Mouse (Mus musculus): ENCODE results near the gene Slfnl1. TPM values are rescaled to one million over a fixed set of nuclear protein-coding genes. Genes with fewer than 3 reads are reported as not detected.

The Slfnl1 gene
- polyA plus RNA-seq (2015; fragmentation: Nextera tagmentation; extraction: Ambion mirVana), result not detected in 2 replicates

- H3K36me3 ChIP-seq, result peaks cover 30% of the 10 kb centered on the region
- H3K9ac ChIP-seq, result no peak within 1 kb of the TSS
- no peaks in the 10 kb centered on the region for H3K27me3 ChIP-seq
- H3K4me1 ChIP-seq (replicated peaks), result no peaks in the 10 kb centered on the region
- H3K9me3 ChIP-seq (replicated peaks), result no peaks in the 10 kb centered on the region
- no peak for DNase-seq
- WGBS (ENCODE audit: insufficient replicate concordance), result 80% methylated on average over 6 of the region's 6 CpGs
- no peak within 1 kb of the TSS for H3K4me2 ChIP-seq
- H3K4me3 ChIP-seq (replicated peaks), result no peak within 1 kb of the TSS
- no peak within 1 kb of the TSS for H3K27ac ChIP-seq
- no peak for ATAC-seq (ENCODE audit: low read depth)
Measured at GRCm38 (mm10) chr4:120531986-120532385, at the start of gene Slfnl1. Slfnl1 (plus strand) TSS chr4:120532231.

- Histone ChIP-seq H3K36me3 (peaks cover 9% of the 10 kb centered on the region), H3K27ac (no peak overlapping the region), H3K4me2 (no peak overlapping the region), H3K27me3 (no peaks in the 10 kb centered on the region), H3K4me3 (replicated peaks) (no peak overlapping the region), H3K4me1 (replicated peaks) (no peaks in the 10 kb centered on the region), H3K9ac (no peak overlapping the region), H3K9me3 (replicated peaks) (no peaks in the 10 kb centered on the region)
- 44% methylated on average over 1 of the region's 1 CpGs for WGBS (ENCODE audit: insufficient replicate concordance)
- ATAC-seq (ENCODE audit: low read depth), result no peak
- no peak for DNase-seq
Measured at GRCm38 (mm10) chr4:120487707-120488106, 44.3 kb upstream of the Slfnl1 start.

- 74% methylated on average over 1 of the region's 1 CpGs for WGBS (ENCODE audit: insufficient replicate concordance)
- DNase-seq (no peak), ATAC-seq (ENCODE audit: low read depth) (no peak)
- H3K27ac ChIP-seq, result no peak overlapping the region
- H3K4me1 ChIP-seq (replicated peaks), result no peaks in the 10 kb centered on the region
- H3K36me3 ChIP-seq, result peaks cover 41% of the 10 kb centered on the region
- no peaks in the 10 kb centered on the region for H3K9me3 ChIP-seq (replicated peaks)
- H3K27me3 ChIP-seq, result no peaks in the 10 kb centered on the region
- H3K4me2 ChIP-seq, result no peak overlapping the region
- no peak overlapping the region for H3K9ac ChIP-seq
- no peak overlapping the region for H3K4me3 ChIP-seq (replicated peaks)
Measured at GRCm38 (mm10) chr4:120506955-120507354, 25.1 kb upstream of the Slfnl1 start.

- H3K4me1 ChIP-seq (replicated peaks), result no peaks in the 10 kb centered on the region
- H3K27me3 ChIP-seq, result no peaks in the 10 kb centered on the region
- 78% methylated on average over 4 of the region's 4 CpGs for WGBS (ENCODE audit: insufficient replicate concordance)
- no peak overlapping the region for H3K27ac ChIP-seq
- ATAC-seq (ENCODE audit: low read depth), result no peak
- peaks cover 54% of the 10 kb centered on the region for H3K36me3 ChIP-seq
- no peak for DNase-seq
- H3K4me2 ChIP-seq, result no peak overlapping the region
- no peak overlapping the region for H3K4me3 ChIP-seq (replicated peaks)
- no peaks in the 10 kb centered on the region for H3K9me3 ChIP-seq (replicated peaks)
- no peak overlapping the region for H3K9ac ChIP-seq
Measured at GRCm38 (mm10) chr4:120511203-120511602, 20.8 kb upstream of the Slfnl1 start.

- DNase-seq (no peak), ATAC-seq (ENCODE audit: low read depth) (no peak)
- no peak overlapping the region for H3K9ac ChIP-seq
- no peak overlapping the region for H3K4me2 ChIP-seq
- no peak overlapping the region for H3K27ac ChIP-seq
- H3K36me3 ChIP-seq, result peaks cover 58% of the 10 kb centered on the region
- H3K4me3 ChIP-seq (replicated peaks), result no peak overlapping the region
- 87% methylated on average over 2 of the region's 2 CpGs for WGBS (ENCODE audit: insufficient replicate concordance)
- H3K4me1 ChIP-seq (replicated peaks), result no peaks in the 10 kb centered on the region
- H3K27me3 ChIP-seq, result no peaks in the 10 kb centered on the region
- H3K9me3 ChIP-seq (replicated peaks), result no peaks in the 10 kb centered on the region
Measured at GRCm38 (mm10) chr4:120514366-120514765, 17.7 kb upstream of the Slfnl1 start.

- Histone ChIP-seq H3K36me3 (peaks cover 46% of the 10 kb centered on the region), H3K4me2 (no peak overlapping the region), H3K27me3 (no peaks in the 10 kb centered on the region), H3K9me3 (replicated peaks) (no peaks in the 10 kb centered on the region), H3K4me3 (replicated peaks) (no peak overlapping the region), H3K27ac (no peak overlapping the region), H3K9ac (no peak overlapping the region), H3K4me1 (replicated peaks) (no peaks in the 10 kb centered on the region)
- no peak for DNase-seq
- WGBS (ENCODE audit: insufficient replicate concordance), result 85% methylated on average over 7 of the region's 7 CpGs
- ATAC-seq (ENCODE audit: low read depth), result no peak
Measured at GRCm38 (mm10) chr4:120516491-120516890, 15.5 kb upstream of the Slfnl1 start.

GRCm38 (mm10) chr4:120516907-120517306, 15.1 kb upstream of the Slfnl1 start:
- no peak for ATAC-seq (ENCODE audit: low read depth)
- Histone ChIP-seq H3K9me3 (replicated peaks) (no peaks in the 10 kb centered on the region), H3K27me3 (no peaks in the 10 kb centered on the region), H3K4me2 (no peak overlapping the region), H3K9ac (no peak overlapping the region), H3K4me1 (replicated peaks) (no peaks in the 10 kb centered on the region), H3K27ac (no peak overlapping the region), H3K36me3 (peaks cover 46% of the 10 kb centered on the region), H3K4me3 (replicated peaks) (no peak overlapping the region)
- DNase-seq, result no peak
- 87% methylated on average over 7 of the region's 7 CpGs for WGBS (ENCODE audit: insufficient replicate concordance)

GRCm38 (mm10) chr4:120517335-120517734, 14.7 kb upstream of the Slfnl1 start:
- Histone ChIP-seq H3K27ac (no peak overlapping the region), H3K9me3 (replicated peaks) (no peaks in the 10 kb centered on the region), H3K9ac (no peak overlapping the region), H3K4me1 (replicated peaks) (no peaks in the 10 kb centered on the region), H3K36me3 (peaks cover 50% of the 10 kb centered on the region), H3K4me3 (replicated peaks) (no peak overlapping the region), H3K4me2 (no peak overlapping the region), H3K27me3 (no peaks in the 10 kb centered on the region)
- no peak for ATAC-seq (ENCODE audit: low read depth)
- no peak for DNase-seq
- 60% methylated on average over 4 of the region's 4 CpGs for WGBS (ENCODE audit: insufficient replicate concordance)

- WGBS (ENCODE audit: insufficient replicate concordance), result 79% methylated on average over 5 of the region's 5 CpGs
- no peaks in the 10 kb centered on the region for H3K27me3 ChIP-seq
- no peaks in the 10 kb centered on the region for H3K4me1 ChIP-seq (replicated peaks)
- no peak overlapping the region for H3K4me3 ChIP-seq (replicated peaks)
- H3K9me3 ChIP-seq (replicated peaks), result no peaks in the 10 kb centered on the region
- ATAC-seq (ENCODE audit: low read depth) (no peak), DNase-seq (no peak)
- H3K27ac ChIP-seq, result no peak overlapping the region
- peaks cover 55% of the 10 kb centered on the region for H3K36me3 ChIP-seq
- no peak overlapping the region for H3K9ac ChIP-seq
- no peak overlapping the region for H3K4me2 ChIP-seq
Measured at GRCm38 (mm10) chr4:120521761-120522160, 10.3 kb upstream of the Slfnl1 start.

- no peak overlapping the region for H3K9ac ChIP-seq
Measured at GRCm38 (mm10) chr4:120522351-120522750, 9.7 kb upstream of the Slfnl1 start.

GRCm38 (mm10) chr4:120523092-120523491, 8.9 kb upstream of the Slfnl1 start:
- ATAC-seq (ENCODE audit: low read depth) (no peak), DNase-seq (no peak)
- Histone ChIP-seq H3K9ac (no peak overlapping the region), H3K4me3 (replicated peaks) (no peak overlapping the region), H3K27ac (no peak overlapping the region), H3K4me1 (replicated peaks) (no peaks in the 10 kb centered on the region), H3K27me3 (no peaks in the 10 kb centered on the region), H3K9me3 (replicated peaks) (no peaks in the 10 kb centered on the region), H3K36me3 (peaks cover 49% of the 10 kb centered on the region), H3K4me2 (no peak overlapping the region)
- WGBS (ENCODE audit: insufficient replicate concordance), result 77% methylated on average over 3 of the region's 3 CpGs

More at GRCm38 (mm10) chr4:120522351-120522750, 9.7 kb upstream of the Slfnl1 start:
- H3K36me3 ChIP-seq, result peaks cover 51% of the 10 kb centered on the region
- DNase-seq (no peak), ATAC-seq (ENCODE audit: low read depth) (no peak)
- 83% methylated on average over 4 of the region's 4 CpGs for WGBS (ENCODE audit: insufficient replicate concordance)
- no peak overlapping the region for H3K4me2 ChIP-seq
- H3K27me3 ChIP-seq, result no peaks in the 10 kb centered on the region
- no peak overlapping the region for H3K27ac ChIP-seq
- H3K4me1 ChIP-seq (replicated peaks), result no peaks in the 10 kb centered on the region
- H3K4me3 ChIP-seq (replicated peaks), result no peak overlapping the region
- no peaks in the 10 kb centered on the region for H3K9me3 ChIP-seq (replicated peaks)

- ATAC-seq (ENCODE audit: low read depth), result no peak
- WGBS (ENCODE audit: insufficient replicate concordance), result 86% methylated on average over 9 of the region's 9 CpGs
- Histone ChIP-seq H3K27me3 (no peaks in the 10 kb centered on the region), H3K4me2 (no peak overlapping the region), H3K27ac (no peak overlapping the region), H3K4me3 (replicated peaks) (no peak overlapping the region), H3K36me3 (peaks cover 52% of the 10 kb centered on the region), H3K9ac (no peak overlapping the region), H3K9me3 (replicated peaks) (no peaks in the 10 kb centered on the region), H3K4me1 (replicated peaks) (no peaks in the 10 kb centered on the region)
- DNase-seq, result no peak
Measured at GRCm38 (mm10) chr4:120528171-120528570, 3.9 kb upstream of the Slfnl1 start.

Data from liver, embryonic 13.5 days (tissue).